Mouse (Mus musculus): Measurements from ENCODE around the gene Fxyd2. TPM values are rescaled to one million over a fixed set of nuclear protein-coding genes. Genes with fewer than 3 reads are reported as not detected.

Gene Fxyd2
- 220 and 236 TPM in 2 replicates for polyA plus RNA-seq (2012; rRNA removed)

GRCm38 (mm10) chr9:45399434-45399833 is at the start of gene Fxyd2:
Gene Fxyd2 (plus strand): TSS chr9:45399669.
- Histone ChIP-seq H3K27ac (ENCODE audit: control insufficient read depth, insufficient read depth, low read length) (no peak within 1 kb of the TSS), H3K36me3 (ENCODE audit: control insufficient read depth, insufficient read depth, low read length) (no peaks in the 10 kb centered on the region), H3K27me3 (ENCODE audit: control insufficient read depth, insufficient read depth, low read length) (no peaks in the 10 kb centered on the region), H3K4me3 (ENCODE audit: control insufficient read depth, insufficient read depth, low read length) (no peak within 1 kb of the TSS), H3K4me1 (replicated peaks; ENCODE audit: control insufficient read depth, insufficient read depth, low read length) (no peaks in the 10 kb centered on the region)
- TF ChIP-seq POLR2A (IDR thresholded peaks at IDR 0.05; ENCODE audit: control insufficient read depth, extremely low read depth, insufficient read depth, low read length, poor library complexity) (no peak), CTCF (IDR thresholded peaks at IDR 0.05; ENCODE audit: borderline replicate concordance, control insufficient read depth, extremely low read depth, insufficient read depth, low read length, poor library complexity) (no peak)
- WGBS: 84% methylated on average over 4 of the region's 4 CpGs
- no peak for DNase-seq

GRCm38 (mm10) chr9:45349851-45350250 is 49.6 kb upstream of the Fxyd2 start:
- H3K4me1 ChIP-seq (replicated peaks; ENCODE audit: control insufficient read depth, insufficient read depth, low read length): no peaks in the 10 kb centered on the region
- H3K27me3 ChIP-seq (ENCODE audit: control insufficient read depth, insufficient read depth, low read length): no peaks in the 10 kb centered on the region
- no peak for DNase-seq
- 86% methylated on average over 5 of the region's 5 CpGs for WGBS
- H3K4me3 ChIP-seq (ENCODE audit: control insufficient read depth, insufficient read depth, low read length): no peak overlapping the region
- TF ChIP-seq CTCF (IDR thresholded peaks at IDR 0.05; ENCODE audit: borderline replicate concordance, control insufficient read depth, extremely low read depth, insufficient read depth, low read length, poor library complexity): no peak
- TF ChIP-seq POLR2A (IDR thresholded peaks at IDR 0.05; ENCODE audit: control insufficient read depth, extremely low read depth, insufficient read depth, low read length, poor library complexity): no peak
- H3K27ac ChIP-seq (ENCODE audit: control insufficient read depth, insufficient read depth, low read length): no peak overlapping the region
- no peaks in the 10 kb centered on the region for H3K36me3 ChIP-seq (ENCODE audit: control insufficient read depth, insufficient read depth, low read length)

GRCm38 (mm10) chr9:45355192-45355591 is 44.3 kb upstream of the Fxyd2 start:
- TF ChIP-seq POLR2A (IDR thresholded peaks at IDR 0.05; ENCODE audit: control insufficient read depth, extremely low read depth, insufficient read depth, low read length, poor library complexity): no peak
- TF ChIP-seq CTCF (IDR thresholded peaks at IDR 0.05; ENCODE audit: borderline replicate concordance, control insufficient read depth, extremely low read depth, insufficient read depth, low read length, poor library complexity): no peak
- Histone ChIP-seq H3K27me3 (ENCODE audit: control insufficient read depth, insufficient read depth, low read length) (no peaks in the 10 kb centered on the region), H3K4me1 (replicated peaks; ENCODE audit: control insufficient read depth, insufficient read depth, low read length) (no peaks in the 10 kb centered on the region), H3K4me3 (ENCODE audit: control insufficient read depth, insufficient read depth, low read length) (no peak overlapping the region), H3K27ac (ENCODE audit: control insufficient read depth, insufficient read depth, low read length) (no peak overlapping the region), H3K36me3 (ENCODE audit: control insufficient read depth, insufficient read depth, low read length) (no peaks in the 10 kb centered on the region)
- WGBS: 92% methylated on average over 2 of the region's 2 CpGs
- no peak for DNase-seq

GRCm38 (mm10) chr9:45358356-45358755 is 41.1 kb upstream of the Fxyd2 start:
- WGBS: 89% methylated on average over 7 of the region's 7 CpGs

GRCm38 (mm10) chr9:45362051-45362461 is 37.4 kb upstream of the Fxyd2 start:
- no peaks in the 10 kb centered on the region for H3K27me3 ChIP-seq (ENCODE audit: control insufficient read depth, insufficient read depth, low read length)
- no peak overlapping the region for H3K27ac ChIP-seq (ENCODE audit: control insufficient read depth, insufficient read depth, low read length)
- WGBS: 98% methylated on average over 2 of the region's 2 CpGs
- no peak for DNase-seq
- no peak overlapping the region for H3K4me3 ChIP-seq (ENCODE audit: control insufficient read depth, insufficient read depth, low read length)
- H3K4me1 ChIP-seq (replicated peaks; ENCODE audit: control insufficient read depth, insufficient read depth, low read length): no peaks in the 10 kb centered on the region
- no peaks in the 10 kb centered on the region for H3K36me3 ChIP-seq (ENCODE audit: control insufficient read depth, insufficient read depth, low read length)
- TF ChIP-seq CTCF (IDR thresholded peaks at IDR 0.05; ENCODE audit: borderline replicate concordance, control insufficient read depth, extremely low read depth, insufficient read depth, low read length, poor library complexity): no peak
- no peak for TF ChIP-seq POLR2A (IDR thresholded peaks at IDR 0.05; ENCODE audit: control insufficient read depth, extremely low read depth, insufficient read depth, low read length, poor library complexity)

More at GRCm38 (mm10) chr9:45358356-45358755, 41.1 kb upstream of the Fxyd2 start:
- TF ChIP-seq POLR2A (IDR thresholded peaks at IDR 0.05; ENCODE audit: control insufficient read depth, extremely low read depth, insufficient read depth, low read length, poor library complexity) (no peak), CTCF (IDR thresholded peaks at IDR 0.05; ENCODE audit: borderline replicate concordance, control insufficient read depth, extremely low read depth, insufficient read depth, low read length, poor library complexity) (no peak)
- no peaks in the 10 kb centered on the region for H3K27me3 ChIP-seq (ENCODE audit: control insufficient read depth, insufficient read depth, low read length)
- H3K4me1 ChIP-seq (replicated peaks; ENCODE audit: control insufficient read depth, insufficient read depth, low read length): no peaks in the 10 kb centered on the region
- DNase-seq: no peak
- H3K36me3 ChIP-seq (ENCODE audit: control insufficient read depth, insufficient read depth, low read length): no peaks in the 10 kb centered on the region
- H3K4me3 ChIP-seq (ENCODE audit: control insufficient read depth, insufficient read depth, low read length): no peak overlapping the region
- H3K27ac ChIP-seq (ENCODE audit: control insufficient read depth, insufficient read depth, low read length): no peak overlapping the region

GRCm38 (mm10) chr9:45363639-45364214 is 35.7 kb upstream of the Fxyd2 start:
- Histone ChIP-seq H3K4me3 (ENCODE audit: control insufficient read depth, insufficient read depth, low read length) (no peak overlapping the region), H3K36me3 (ENCODE audit: control insufficient read depth, insufficient read depth, low read length) (no peaks in the 10 kb centered on the region), H3K4me1 (replicated peaks; ENCODE audit: control insufficient read depth, insufficient read depth, low read length) (no peaks in the 10 kb centered on the region), H3K27ac (ENCODE audit: control insufficient read depth, insufficient read depth, low read length) (no peak overlapping the region), H3K27me3 (ENCODE audit: control insufficient read depth, insufficient read depth, low read length) (no peaks in the 10 kb centered on the region; the same call in 1 of the 2 replicates)
- TF ChIP-seq CTCF (IDR thresholded peaks at IDR 0.05; ENCODE audit: borderline replicate concordance, control insufficient read depth, extremely low read depth, insufficient read depth, low read length, poor library complexity) (no peak), POLR2A (IDR thresholded peaks at IDR 0.05; ENCODE audit: control insufficient read depth, extremely low read depth, insufficient read depth, low read length, poor library complexity) (no peak)
- WGBS: 84% methylated on average over 7 of the region's 7 CpGs
- no peak for DNase-seq
